Mouse (Mus musculus) B cell, adult 67 days (primary cell): ENCODE results near the gene Nudt13. TPM values are rescaled to one million over a fixed set of nuclear protein-coding genes. Genes with fewer than 3 reads are reported as not detected.

ENCODE experiments used
- total RNA-seq, 2 experiments: library from RNA; stranded (reverse); gene quantifications; 4 replicates each; pipeline ENCODE4 v1.2.4; 2023

Nudt13 gene
- total RNA-seq, result 10 to 100 TPM; 23.9 to 28.9 TPM

GRCm38 (mm10) chr14:20294117-20294892 lies at the start of gene Nudt13:
Gene Nudt13 (plus strand): TSS chr14:20294697.

GRCm38 (mm10) chr14:20269082-20269809 lies 25.3 kb upstream of the Nudt13 start, which contains the start of gene Kcnk16:
Gene Kcnk16 (minus strand): TSS chr14:20269199.

GRCm38 (mm10) chr14:20347991-20348541 lies 53.6 kb downstream of the Nudt13 start, which contains the start of the genes Ecd and Fam149b:
Gene Ecd (minus strand): TSS chr14:20348121.
Gene Fam149b (plus strand): TSS chr14:20348162.

Other genes with a start within 250 kb of the Nudt13 start
- 1 to 10 TPM; 3.7 to 8.4 TPM for gene Saysd1, start 156.2 kb upstream of the Nudt13 start, total RNA-seq
- gene Kcnk5, start 112.9 kb upstream of the Nudt13 start, total RNA-seq, result 10 to 100 TPM; 22.9 to 23.6 TPM
- not detected for gene Kcnk16, start 25.5 kb upstream of the Nudt13 start, total RNA-seq
- 10 to 100 TPM; 53.1 to 53.9 TPM for gene Ecd, start 53.4 kb downstream of the Nudt13 start, total RNA-seq
- 10 to 100 TPM; 33.6 to 50.8 TPM for gene Fam149b, start 53.5 kb downstream of the Nudt13 start, total RNA-seq
- gene Dnajc9, start 94.2 kb downstream of the Nudt13 start, total RNA-seq, result 10 to 100 TPM; 84.5 to 98.3 TPM
- gene Mrps16, start 98.9 kb downstream of the Nudt13 start, total RNA-seq, result 10 to 100 TPM; 38.4 to 38.9 TPM
- gene Cfap70, start 157.5 kb downstream of the Nudt13 start, total RNA-seq, result 1 to 10 TPM; 1.1 to 1.2 TPM
- 10 to 100 TPM; 57.4 to 67.5 TPM for gene Anxa7, start 185.4 kb downstream of the Nudt13 start, total RNA-seq
- gene Mss51, start 202.2 kb downstream of the Nudt13 start, total RNA-seq, result 1 to 10 TPM; 5.6 to 8.4 TPM